Comparison of ENCODE assay signal across 9 mouse cellular contexts in genomic region chr9:20869246-20869645, GRCm38 (mm10). TPM values are rescaled to one million over a fixed set of nuclear protein-coding genes. Genes with fewer than 3 reads are reported as not detected.
DNase-seq lines count a peak whose midpoint lies in the region; ATAC-seq and TF ChIP-seq lines count a peak whose summit lies in the region.
"Had no signal": no experiment of that assay in that cellular context is flagged by ENCODE, and none has a peak within 500 bp of the region (broad histone marks: within the 10 kb centered on the region; RNA-seq: fewer than 3 reads in every experiment).

No protein-coding gene starts in this region.

- TF ChIP-seq POLR2A in thymus, adult 2 months (IDR thresholded peaks at IDR 0.05; ENCODE audit: control insufficient read depth, extremely low read depth, insufficient read depth, low read length, poor library complexity), result no peak

- 8% methylated on average over 19 of the region's 19 CpGs for WGBS in thymus, adult 2 months
- WGBS in intestine, embryonic 16.5 days, result 5% methylated on average over 19 of the region's 19 CpGs
- 9% methylated on average over 19 of the region's 19 CpGs for WGBS in midbrain, postnatal 0 days

- H3K27ac ChIP-seq in thymus, adult 2 months (ENCODE audit: control insufficient read depth, insufficient read depth, low read length), result no peak overlapping the region
- no peak overlapping the region for H3K27ac ChIP-seq in intestine, embryonic 16.5 days (ENCODE audit: low read length)
- no peak overlapping the region for H3K27ac ChIP-seq in midbrain, postnatal 0 days (ENCODE audit: low read depth, low read length)

- no peaks in the 10 kb centered on the region for H3K9me3 ChIP-seq in intestine, embryonic 16.5 days (ENCODE audit: control insufficient read depth, low read length)
- no peaks in the 10 kb centered on the region for H3K9me3 ChIP-seq in midbrain, postnatal 0 days (ENCODE audit: low read length)
- H3K9me3 ChIP-seq: G1E had no signal

- peak overlapping the region; percentile 81 for H3K4me2 ChIP-seq in intestine, embryonic 16.5 days (ENCODE audit: low read depth, low read length)
- peak overlapping the region; percentile 63 for H3K4me2 ChIP-seq in midbrain, postnatal 0 days (ENCODE audit: low read depth, low read length, poor library complexity, severe bottlenecking)

- H3K9ac ChIP-seq in intestine, embryonic 16.5 days (ENCODE audit: low read depth, low read length), result peak overlapping the region; percentile 81
- no peak overlapping the region for H3K9ac ChIP-seq in midbrain, postnatal 0 days (replicated peaks; ENCODE audit: low read length, poor library complexity, severe bottlenecking)

- peak; percentile 37 for DNase-seq in cerebellum, adult 9-10 months
- no peak for DNase-seq in cerebellum, postnatal 36 days
- no peak for DNase-seq in thymus, adult 2 months
- DNase-seq in thymus, postnatal 14 days, result no peak
- no peak for DNase-seq in midbrain, postnatal 0 days (ENCODE audit: low spot score)
- DNase-seq in embryo, embryonic 10 days (ENCODE audit: low spot score), result no peak
- DNase-seq in gastrocnemius, postnatal 25 days, result no peak

- no peaks in the 10 kb centered on the region for H3K27me3 ChIP-seq in thymus, adult 2 months (ENCODE audit: control insufficient read depth, insufficient read depth, low read length)
- peaks cover 6% of the 10 kb centered on the region; the same call in 1 of the 2 replicates for H3K27me3 ChIP-seq in intestine, embryonic 16.5 days (replicated peaks; ENCODE audit: control insufficient read depth, insufficient read depth, low read length)
- H3K27me3 ChIP-seq in midbrain, postnatal 0 days (ENCODE audit: insufficient read depth, low read length), result peaks cover 28% of the 10 kb centered on the region

- no peak for TF ChIP-seq CTCF in thymus, adult 2 months (IDR thresholded peaks at IDR 0.05; ENCODE audit: borderline replicate concordance, control insufficient read depth, extremely low read depth, insufficient read depth, low read length, poor library complexity)
- no peak for TF ChIP-seq CTCF in midbrain, postnatal 0 days (IDR thresholded peaks at IDR 0.05)

- peaks cover 13% of the 10 kb centered on the region for H3K4me1 ChIP-seq in thymus, adult 2 months (replicated peaks; ENCODE audit: control insufficient read depth, insufficient read depth, low read length)
- H3K4me1 ChIP-seq in intestine, embryonic 16.5 days (ENCODE audit: control insufficient read depth, insufficient read depth, low read length), result peaks cover 5% of the 10 kb centered on the region; the same call in 1 of the 2 replicates
- 0 out of 2 replicates have a peak, but pooled peaks cover 4% of the 10 kb centered on the region for H3K4me1 ChIP-seq in midbrain, postnatal 0 days (ENCODE audit: insufficient read depth, low read length)

- H3K4me3 ChIP-seq in thymus, adult 2 months (ENCODE audit: control insufficient read depth, insufficient read depth, low read length), result peak overlapping the region; percentile 91
- peak overlapping the region; percentile 75 for H3K4me3 ChIP-seq in intestine, embryonic 16.5 days (ENCODE audit: low read length)
- peak overlapping the region; percentile 48 for H3K4me3 ChIP-seq in midbrain, postnatal 0 days (ENCODE audit: low read depth, low read length)

- no peaks in the 10 kb centered on the region for H3K36me3 ChIP-seq in thymus, adult 2 months (ENCODE audit: control insufficient read depth, insufficient read depth, low read length)
- H3K36me3 ChIP-seq in intestine, embryonic 16.5 days (ENCODE audit: control insufficient read depth, insufficient read depth, low read length), result no peaks in the 10 kb centered on the region
- peaks cover 11% of the 10 kb centered on the region; the same call in 1 of the 2 replicates for H3K36me3 ChIP-seq in midbrain, postnatal 0 days (ENCODE audit: insufficient read depth, low read length)
- H3K36me3 ChIP-seq: G1E had no signal

- peak; percentile 18; the same call in 1 of the 2 replicates for ATAC-seq in intestine, embryonic 16.5 days
- no peak for ATAC-seq in midbrain, postnatal 0 days (ENCODE audit: low FRiP score)

RNA-seq across cellular contexts. Expression of gene A230050P20Rik, which starts 0.8 kb away (rescaled TPM):
- 93.1 and 103 TPM in 2 replicates for polyA plus RNA-seq in thymus, adult 2 months (2012; rRNA removed)
- polyA plus RNA-seq in intestine, embryonic 16.5 days (2015; fragmentation: Nextera tagmentation; extraction: Ambion mirVana), result 16.2 and 18.3 TPM in 2 replicates
- total RNA-seq in midbrain, postnatal 0 days (2014; rRNA removed), result 21.5 and 30.6 TPM in 2 replicates
- polyA plus RNA-seq in midbrain, postnatal 0 days (2015; fragmentation: Nextera tagmentation; extraction: Ambion mirVana), result 24.7 and 28.5 TPM in 2 replicates
- total RNA-seq in gastrocnemius, postnatal 25 days (2021), result 1 to 10 TPM; 1.7 to 2.7 TPM

RNA-seq across cellular contexts. Expression of gene Angptl6, which starts 10.3 kb away (rescaled TPM):
- polyA plus RNA-seq in thymus, adult 2 months (2012; rRNA removed), result 8.7 and 8.8 TPM in 2 replicates
- polyA plus RNA-seq in intestine, embryonic 16.5 days (2015; fragmentation: Nextera tagmentation; extraction: Ambion mirVana), result 10.7 and 11.2 TPM in 2 replicates
- total RNA-seq in midbrain, postnatal 0 days (2014; rRNA removed), result 10.0 and 12.4 TPM in 2 replicates
- 13.4 and 17.0 TPM in 2 replicates for polyA plus RNA-seq in midbrain, postnatal 0 days (2015; fragmentation: Nextera tagmentation; extraction: Ambion mirVana)
- total RNA-seq in gastrocnemius, postnatal 25 days (2021), result 1 to 10 TPM; 4.1 to 4.6 TPM

RNA-seq across cellular contexts. Expression of gene Ppan, which starts 18.7 kb away (rescaled TPM):
- 121 and 140 TPM in 2 replicates for polyA plus RNA-seq in thymus, adult 2 months (2012; rRNA removed)
- 79.5 and 97.6 TPM in 2 replicates for polyA plus RNA-seq in intestine, embryonic 16.5 days (2015; fragmentation: Nextera tagmentation; extraction: Ambion mirVana)
- 42.0 and 52.6 TPM in 2 replicates for total RNA-seq in midbrain, postnatal 0 days (2014; rRNA removed)
- 37.9 and 39.9 TPM in 2 replicates for polyA plus RNA-seq in midbrain, postnatal 0 days (2015; fragmentation: Nextera tagmentation; extraction: Ambion mirVana)
- 1 to 10 TPM; 7.4 to 7.7 TPM for total RNA-seq in gastrocnemius, postnatal 25 days (2021)

RNA-seq across cellular contexts. Expression of gene Eif3g, which starts 29.2 kb away (rescaled TPM):
- 137 and 140 TPM in 2 replicates for polyA plus RNA-seq in thymus, adult 2 months (2012; rRNA removed)
- polyA plus RNA-seq in intestine, embryonic 16.5 days (2015; fragmentation: Nextera tagmentation; extraction: Ambion mirVana), result 261 and 297 TPM in 2 replicates
- total RNA-seq in midbrain, postnatal 0 days (2014; rRNA removed), result 95.7 and 102 TPM in 2 replicates
- polyA plus RNA-seq in midbrain, postnatal 0 days (2015; fragmentation: Nextera tagmentation; extraction: Ambion mirVana), result 227 and 232 TPM in 2 replicates
- 100 to 1,000 TPM in 1 of 2 experiments, 10 to 100 TPM in 1; 90.9 to 101 TPM for total RNA-seq in gastrocnemius, postnatal 25 days (2021)

RNA-seq across cellular contexts. Expression of gene Rdh8, which starts 50.9 kb away (rescaled TPM):
- polyA plus RNA-seq in thymus, adult 2 months (2012; rRNA removed), result not detected in 2 replicates
- not detected in 2 replicates for polyA plus RNA-seq in intestine, embryonic 16.5 days (2015; fragmentation: Nextera tagmentation; extraction: Ambion mirVana)
- not detected in 2 replicates for total RNA-seq in midbrain, postnatal 0 days (2014; rRNA removed)
- not detected in 2 replicates for polyA plus RNA-seq in midbrain, postnatal 0 days (2015; fragmentation: Nextera tagmentation; extraction: Ambion mirVana)
- total RNA-seq in gastrocnemius, postnatal 25 days (2021), result under 1 TPM in 1 of 2 experiments, not detected in 1; 0.20 TPM
- total RNA-seq: G1E had no signal
- polyA plus RNA-seq: G1E had no signal
